Mouse (Mus musculus) erythroblast, embryonic 14.5 days (primary cell): Measurements from ENCODE around the gene Fgfr2.

ENCODE experiments used
- GATA1 ChIP-seq: IDR thresholded peaks from 2 replicates; pipeline ENCODE4 v1.6.1; 2012; ENCODE audit warnings: low read length, inconsistent platforms, mixed read lengths
- TAL1 ChIP-seq: IDR thresholded peaks from 3 replicates; pipeline ENCODE4 v1.6.1; 2012; ENCODE audit warnings: low read length, inconsistent platforms, mixed read lengths

GRCm38 (mm10) chr7:130681798-130682197, 2441.4 kb downstream of the Fgfr2 start:
- no peak for TF ChIP-seq GATA1
- no peak for TF ChIP-seq TAL1
